In genomic region chr19:57361939-57362307, GRCm38 (mm10) we compare ENCODE assay signal across 7 mouse cellular contexts. TPM values are rescaled to one million over a fixed set of nuclear protein-coding genes. Genes with fewer than 3 reads are reported as not detected.
DNase-seq lines count a peak whose midpoint lies in the region; ATAC-seq and TF ChIP-seq lines count a peak whose summit lies in the region.

No protein-coding gene starts in this region.

- H3K4me3 ChIP-seq in lung, embryonic 15.5 days = peak overlapping the region; percentile 70
- H3K4me3 ChIP-seq in embryonic facial prominence, embryonic 15.5 days (replicated peaks) = peak overlapping the region; percentile 97
- peak overlapping the region; percentile 91 for H3K4me3 ChIP-seq in limb, embryonic 11.5 days (ENCODE audit: low read depth, low read length)
- peak overlapping the region; percentile 86 for H3K4me3 ChIP-seq in small intestine, adult 2 months (ENCODE audit: low read depth, low read length)

- WGBS in lung, embryonic 15.5 days = 7% methylated on average over 3 of the region's 3 CpGs
- 7% methylated on average over 3 of the region's 3 CpGs for WGBS in embryonic facial prominence, embryonic 15.5 days
- 19% methylated on average over 3 of the region's 3 CpGs for WGBS in limb, embryonic 11.5 days
- 23% methylated on average over 3 of the region's 3 CpGs for WGBS in small intestine, adult 2 months

- no peak for TF ChIP-seq CTCF in small intestine, adult 2 months (IDR thresholded peaks at IDR 0.05; ENCODE audit: extremely low read depth, insufficient read length, insufficient replicate concordance, low read depth, low read length)

- peak overlapping the region; percentile 97 for H3K9ac ChIP-seq in lung, embryonic 15.5 days
- H3K9ac ChIP-seq in embryonic facial prominence, embryonic 15.5 days = peak overlapping the region; percentile 100
- peak overlapping the region; percentile 95 for H3K9ac ChIP-seq in limb, embryonic 11.5 days (ENCODE audit: low read length)

- DNase-seq in lung, adult 18-20 months = no peak
- no peak for DNase-seq in limb, embryonic 11.5 days (ENCODE audit: low spot score)
- no peak for DNase-seq in layer of hippocampus, postnatal 14 days (ENCODE audit: low spot score in 2 of 2)
- DNase-seq in cerebellum, postnatal 36 days = no peak

- no peak for TF ChIP-seq POLR2A in small intestine, adult 2 months (IDR thresholded peaks at IDR 0.05; ENCODE audit: low read depth, low read length)

- no peaks in the 10 kb centered on the region for H3K36me3 ChIP-seq in lung, embryonic 15.5 days
- H3K36me3 ChIP-seq in embryonic facial prominence, embryonic 15.5 days = no peaks in the 10 kb centered on the region
- H3K36me3 ChIP-seq in limb, embryonic 11.5 days (ENCODE audit: control insufficient read depth, insufficient read depth, low read length) = no peaks in the 10 kb centered on the region
- no peaks in the 10 kb centered on the region for H3K36me3 ChIP-seq in small intestine, adult 2 months (ENCODE audit: control insufficient read depth, insufficient read depth, low read length)

- H3K4me2 ChIP-seq in lung, embryonic 15.5 days = peak overlapping the region; percentile 68
- H3K4me2 ChIP-seq in embryonic facial prominence, embryonic 15.5 days (replicated peaks) = peak overlapping the region; percentile 68
- peak overlapping the region; percentile 49 for H3K4me2 ChIP-seq in limb, embryonic 11.5 days (ENCODE audit: low read depth, severe bottlenecking)

- no peaks in the 10 kb centered on the region for H3K9me3 ChIP-seq in lung, embryonic 15.5 days
- H3K9me3 ChIP-seq in embryonic facial prominence, embryonic 15.5 days (replicated peaks) = no peaks in the 10 kb centered on the region
- H3K9me3 ChIP-seq in limb, embryonic 11.5 days (ENCODE audit: control insufficient read depth, low read length) = no peaks in the 10 kb centered on the region

- H3K27me3 ChIP-seq in lung, embryonic 15.5 days = no peaks in the 10 kb centered on the region
- H3K27me3 ChIP-seq in embryonic facial prominence, embryonic 15.5 days = no peaks in the 10 kb centered on the region
- no peaks in the 10 kb centered on the region for H3K27me3 ChIP-seq in limb, embryonic 11.5 days (ENCODE audit: control insufficient read depth, insufficient read depth, low read length)
- no peaks in the 10 kb centered on the region for H3K27me3 ChIP-seq in small intestine, adult 2 months (ENCODE audit: control insufficient read depth, insufficient read depth, low read length)

- ATAC-seq in lung, embryonic 15.5 days (ENCODE audit: borderline replicate concordance, extremely low read depth, low FRiP score, low TSS enrichment) = no peak
- no peak for ATAC-seq in embryonic facial prominence, embryonic 15.5 days (ENCODE audit: insufficient number of reproducible peaks, low FRiP score, low TSS enrichment, low read depth)
- no peak for ATAC-seq in limb, embryonic 11.5 days (ENCODE audit: insufficient number of reproducible peaks, low FRiP score, low TSS enrichment, low read depth)

- peak overlapping the region; percentile 97 for H3K27ac ChIP-seq in lung, embryonic 15.5 days
- peak overlapping the region; percentile 97 for H3K27ac ChIP-seq in embryonic facial prominence, embryonic 15.5 days (replicated peaks)
- H3K27ac ChIP-seq in limb, embryonic 11.5 days (replicated peaks; ENCODE audit: low read depth, low read length) = no peak overlapping the region
- H3K27ac ChIP-seq in small intestine, adult 2 months (ENCODE audit: insufficient read depth, low read depth, low read length) = peak overlapping the region; percentile 88; the same call in 1 of the 2 replicates

- peaks cover 68% of the 10 kb centered on the region for H3K4me1 ChIP-seq in lung, embryonic 15.5 days
- H3K4me1 ChIP-seq in embryonic facial prominence, embryonic 15.5 days = peaks cover 56% of the 10 kb centered on the region
- peaks cover 24% of the 10 kb centered on the region for H3K4me1 ChIP-seq in limb, embryonic 11.5 days (ENCODE audit: control insufficient read depth, insufficient read depth, low read length)
- H3K4me1 ChIP-seq in small intestine, adult 2 months (ENCODE audit: control insufficient read depth, insufficient read depth, insufficient read length, low read length) = peaks cover 31% of the 10 kb centered on the region

RNA-seq across cellular contexts. Expression of gene Fam160b1, which starts 1.4 kb away (rescaled TPM):
- 14.0 and 15.0 TPM in 2 replicates for polyA plus RNA-seq in lung, embryonic 15.5 days (2015; fragmentation: Nextera tagmentation; extraction: Ambion mirVana)
- polyA plus RNA-seq in embryonic facial prominence, embryonic 15.5 days (2015; fragmentation: Nextera tagmentation; extraction: Ambion mirVana) = 15.3 and 16.3 TPM in 2 replicates
- 15.8 and 16.6 TPM in 2 replicates for polyA plus RNA-seq in limb, embryonic 11.5 days (2014; fragmentation: Nextera tagmentation; extraction: Ambion mirVana)
- 6.4 and 11.5 TPM in 2 replicates for polyA plus RNA-seq in small intestine, adult 2 months (2012; rRNA removed)
- 10 to 100 TPM; 21.0 to 21.7 TPM for total RNA-seq in layer of hippocampus, postnatal 14 days (2021)

RNA-seq across cellular contexts. Expression of gene Ablim1, which starts 47.2 kb away (rescaled TPM):
- polyA plus RNA-seq in lung, embryonic 15.5 days (2015; fragmentation: Nextera tagmentation; extraction: Ambion mirVana) = 39.3 and 48.2 TPM in 2 replicates
- polyA plus RNA-seq in embryonic facial prominence, embryonic 15.5 days (2015; fragmentation: Nextera tagmentation; extraction: Ambion mirVana) = 67.7 and 71.3 TPM in 2 replicates
- polyA plus RNA-seq in limb, embryonic 11.5 days (2014; fragmentation: Nextera tagmentation; extraction: Ambion mirVana) = 16.8 and 17.9 TPM in 2 replicates
- polyA plus RNA-seq in small intestine, adult 2 months (2012; rRNA removed) = 25.6 and 47.2 TPM in 2 replicates
- 10 to 100 TPM; 68.1 to 78.3 TPM for total RNA-seq in layer of hippocampus, postnatal 14 days (2021)
